Mouse (Mus musculus) neural tube, embryonic 11.5 days (tissue): ENCODE data around the gene Zswim2. TPM values are rescaled to one million over a fixed set of nuclear protein-coding genes. Genes with fewer than 3 reads are reported as not detected.
"Not testable (repeated sequence)": the region's sequence is repeated elsewhere in the genome, so short reads cannot be mapped to it uniquely, and the experiment has no call there.

ENCODE experiments used
- ATAC-seq: fragments of 200-750 bp; cut with Nextera tagmentation; 2 replicates; pipeline ENCODE4 v1.8.0; 2017; ENCODE audit warnings: moderate number of reproducible peaks, mild to moderate bottlenecking, moderate TSS enrichment, moderate library complexity; ENCODE audit not compliant: insufficient read depth, low FRiP score, low TSS enrichment
- DNase-seq: peaks from one replicate; pipeline ENCODE4 v3.0.0-alpha.2; 2015; ENCODE audit warnings: low spot score
- H3K27ac ChIP-seq: fragments of 300-500 bp; sonication (generic); 2 replicates; pipeline ENCODE4 v1.5.1; 2014; ENCODE audit warnings: low read depth, mild to moderate bottlenecking, low read length
- H3K27me3 ChIP-seq: fragments of 300-500 bp; sonication (generic); 2 replicates; pipeline ENCODE4 v1.6.1; 2014; ENCODE audit warnings: mild to moderate bottlenecking, low read length, mixed read lengths; ENCODE audit not compliant: control insufficient read depth, insufficient read depth
- H3K36me3 ChIP-seq: fragments of 300-500 bp; sonication (generic); 2 replicates; pipeline ENCODE4 v1.6.1; 2014; ENCODE audit warnings: mild to moderate bottlenecking, low read length, moderate library complexity, mixed read lengths; ENCODE audit not compliant: control insufficient read depth, insufficient read depth
- H3K4me1 ChIP-seq: fragments of 300-500 bp; sonication (generic); 2 replicates; pipeline ENCODE4 v1.6.1; 2014; ENCODE audit warnings: low read length, mixed read lengths; ENCODE audit not compliant: control insufficient read depth, insufficient read depth
- H3K4me2 ChIP-seq: fragments of 300-500 bp; sonication (generic); 2 replicates; pipeline ENCODE4 v1.6.1; 2014; ENCODE audit warnings: low read depth, mild to moderate bottlenecking, moderate library complexity
- H3K4me3 ChIP-seq: fragments of 300-500 bp; sonication (generic); 2 replicates; pipeline ENCODE4 v1.5.1; 2014; ENCODE audit warnings: low read depth, low read length
- H3K9ac ChIP-seq: fragments of 300-500 bp; sonication (generic); 2 replicates; pipeline ENCODE4 v1.6.1; 2014; ENCODE audit warnings: mild to moderate bottlenecking, low read length
- H3K9me3 ChIP-seq: fragments of 300-500 bp; sonication (generic); 2 replicates; pipeline ENCODE4 v1.6.1; 2016; ENCODE audit warnings: low read length; ENCODE audit not compliant: control insufficient read depth
- WGBS: fragments of 180-500 bp; shearing (Covaris S2); extraction: QIAGEN DNeasy Blood & Tissue Kit; methylation state at CpG from one replicate; pipeline ENCODE4 v1.1.7; 2014; 5-methylcytosine and 5-hydroxymethylcytosine counted together
- polyA plus RNA-seq: library from polyadenylated mRNA; unstranded; fragments of >200 nt; fragmentation: Nextera tagmentation; extraction: Ambion mirVana; gene quantifications from 2 replicates; pipeline ENCODE4 v1.2.1, GENCODE M21; 2014

Gene Zswim2
- polyA plus RNA-seq = not detected in 2 replicates

DNA sequence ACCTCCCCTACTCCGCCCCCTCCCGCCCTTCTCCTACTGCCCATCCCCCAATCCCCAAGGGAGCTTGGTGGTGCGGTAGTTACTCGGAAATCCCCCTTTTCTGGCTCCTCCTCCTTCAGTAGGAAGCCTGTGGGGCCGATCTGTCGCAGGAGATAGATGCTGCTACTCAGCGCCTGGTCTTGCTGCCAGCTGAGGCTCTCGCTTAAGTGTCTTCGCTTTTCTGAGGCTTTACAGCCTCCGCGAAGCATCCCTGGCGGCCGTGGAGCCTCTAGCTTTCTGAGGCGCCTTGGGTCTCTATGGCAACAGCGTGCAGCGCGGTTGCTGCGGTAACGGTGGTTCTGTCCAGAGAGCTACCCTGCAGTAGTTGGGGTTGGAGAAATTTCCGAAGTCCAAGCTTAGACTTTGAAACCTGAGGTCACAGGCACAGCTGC lies at the start of gene Zswim2:
Zswim2 (minus strand) TSS at position 298 of the 431 bp plus-strand sequence.
- H3K4me2 ChIP-seq = peak within 1 kb of the TSS; percentile 44
- H3K27me3 ChIP-seq = no peaks in the 10 kb centered on the region
- DNase-seq (peak; percentile 89), ATAC-seq (peak; percentile 92)
- WGBS = 1% methylated on average over 20 of the region's 20 CpGs
- peak within 1 kb of the TSS; percentile 14; the same call in 1 of the 2 replicates for H3K4me3 ChIP-seq
- no peak within 1 kb of the TSS; the same call in 1 of the 2 replicates for H3K27ac ChIP-seq
- H3K9ac ChIP-seq = no peak within 1 kb of the TSS
- H3K36me3 ChIP-seq = no peaks in the 10 kb centered on the region
- H3K4me1 ChIP-seq = no peaks in the 10 kb centered on the region
- no peaks in the 10 kb centered on the region for H3K9me3 ChIP-seq

GRCm38 (mm10) chr2:83990253-83990652 lies 49.2 kb upstream of the Zswim2 start, which contains the start of gene Gm13691:
Gene Gm13691 (plus strand): TSS chr2:83990553.
- not testable (repeated sequence) for H3K9me3 ChIP-seq, H3K4me1 ChIP-seq, H3K27me3 ChIP-seq, ATAC-seq, H3K4me3 ChIP-seq, H3K9ac ChIP-seq, H3K27ac ChIP-seq, H3K36me3 ChIP-seq, H3K4me2 ChIP-seq, DNase-seq
- no CpG with 5 or more reads among the region's 6 CpGs for WGBS

GRCm38 (mm10) chr2:83984443-83984842 lies 43.4 kb upstream of the Zswim2 start, which contains the start of gene Gm13697:
Gene Gm13697 (plus strand): TSS chr2:83984743.
- H3K27me3 ChIP-seq, DNase-seq, H3K9me3 ChIP-seq, H3K4me1 ChIP-seq, ATAC-seq, H3K36me3 ChIP-seq, H3K4me3 ChIP-seq, H3K4me2 ChIP-seq, H3K9ac ChIP-seq, H3K27ac ChIP-seq: not testable (repeated sequence)
- no CpG with 5 or more reads among the region's 6 CpGs for WGBS

GRCm38 (mm10) chr2:83978633-83979032 lies 37.6 kb upstream of the Zswim2 start, which contains the start of gene Gm13694:
Gene Gm13694 (plus strand): TSS chr2:83978933.
- DNase-seq, ATAC-seq, H3K36me3 ChIP-seq, H3K4me3 ChIP-seq, H3K27me3 ChIP-seq, H3K27ac ChIP-seq, H3K9ac ChIP-seq, H3K4me2 ChIP-seq, H3K9me3 ChIP-seq, H3K4me1 ChIP-seq: not testable (repeated sequence)
- no CpG with 5 or more reads among the region's 6 CpGs for WGBS

- ATAC-seq = not testable (repeated sequence)
Observed at GRCm38 (mm10) chr2:83972823-83973222, 31.8 kb upstream of the Zswim2 start, which contains the start of gene Gm13696. Gene Gm13696 (plus strand): TSS chr2:83973123.

GRCm38 (mm10) chr2:83967013-83967412 lies 26.0 kb upstream of the Zswim2 start, which contains the start of gene Gm13695:
Gene Gm13695 (plus strand): TSS chr2:83967313.
- not testable (repeated sequence) for H3K36me3 ChIP-seq, ATAC-seq, H3K27me3 ChIP-seq, H3K27ac ChIP-seq, H3K4me2 ChIP-seq, H3K4me1 ChIP-seq, DNase-seq, H3K9ac ChIP-seq, H3K9me3 ChIP-seq, H3K4me3 ChIP-seq
- no CpG with 5 or more reads among the region's 6 CpGs for whole genome bisulfite sequencing

More at GRCm38 (mm10) chr2:83972823-83973222, 31.8 kb upstream of the Zswim2 start, which contains the start of gene Gm13696:
- not testable (repeated sequence) for H3K9me3 ChIP-seq, H3K36me3 ChIP-seq, H3K4me1 ChIP-seq, H3K4me2 ChIP-seq, H3K27ac ChIP-seq, H3K27me3 ChIP-seq, H3K4me3 ChIP-seq, DNase-seq, H3K9ac ChIP-seq
- WGBS = no CpG with 5 or more reads among the region's 6 CpGs

GRCm38 (mm10) chr2:83961203-83961602 lies 20.2 kb upstream of the Zswim2 start, which contains the start of gene Gm13693:
Gene Gm13693 (plus strand): TSS chr2:83961503.
- WGBS = no CpG with 5 or more reads among the region's 6 CpGs
- H3K4me1 ChIP-seq, H3K27ac ChIP-seq, H3K36me3 ChIP-seq, H3K4me3 ChIP-seq, H3K27me3 ChIP-seq, H3K9me3 ChIP-seq, DNase-seq, H3K9ac ChIP-seq, ATAC-seq, H3K4me2 ChIP-seq: not testable (repeated sequence)

DNA sequence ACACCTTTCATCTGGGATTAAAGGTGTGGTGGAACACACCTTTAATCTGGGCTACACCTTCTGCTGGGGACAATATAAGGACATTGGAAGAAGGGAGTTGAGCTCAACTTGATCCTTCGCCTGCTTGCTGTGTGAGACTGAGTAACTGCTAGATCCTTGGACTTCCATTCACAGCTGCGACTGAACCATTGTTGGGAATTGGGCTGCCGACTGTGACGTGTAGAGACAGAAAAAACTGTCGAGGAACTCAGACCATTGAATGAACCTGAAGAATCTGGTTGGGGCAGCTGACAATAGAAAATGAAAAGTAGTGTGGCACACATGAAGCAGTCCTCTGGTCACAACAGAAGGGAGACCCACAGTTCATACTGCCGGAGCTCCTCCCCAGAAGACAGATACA lies 14.4 kb upstream of the Zswim2 start, which contains the start of gene Gm13698:
Gm13698 (plus strand) TSS at position 301 of the 400 bp plus-strand sequence.
- not testable (repeated sequence) for H3K36me3 ChIP-seq, H3K27me3 ChIP-seq, DNase-seq, ATAC-seq, H3K4me1 ChIP-seq, H3K27ac ChIP-seq, H3K4me3 ChIP-seq, H3K9me3 ChIP-seq, H3K9ac ChIP-seq, H3K4me2 ChIP-seq
- no CpG with 5 or more reads among the region's 6 CpGs for WGBS

- no peak overlapping the region for H3K9ac ChIP-seq
- 77% methylated on average over 4 of the region's 4 CpGs for WGBS
- H3K4me2 ChIP-seq = no peak overlapping the region
- no peaks in the 10 kb centered on the region for H3K27me3 ChIP-seq
- H3K4me1 ChIP-seq = no peaks in the 10 kb centered on the region
- DNase-seq (no peak), ATAC-seq (no peak)
- no peaks in the 10 kb centered on the region for H3K9me3 ChIP-seq
- no peak overlapping the region for H3K27ac ChIP-seq
- no peaks in the 10 kb centered on the region for H3K36me3 ChIP-seq
- H3K4me3 ChIP-seq = no peak overlapping the region
Observed at GRCm38 (mm10) chr2:83941792-83942191, 764 bp upstream of the Zswim2 start.
